Mouse (Mus musculus): ENCODE measurements around the gene Grin3b. TPM values are rescaled to one million over a fixed set of nuclear protein-coding genes. Genes with fewer than 3 reads are reported as not detected.

Gene Grin3b
- total RNA-seq, 1 experiment from 2014 or later: not detected

DNA sequence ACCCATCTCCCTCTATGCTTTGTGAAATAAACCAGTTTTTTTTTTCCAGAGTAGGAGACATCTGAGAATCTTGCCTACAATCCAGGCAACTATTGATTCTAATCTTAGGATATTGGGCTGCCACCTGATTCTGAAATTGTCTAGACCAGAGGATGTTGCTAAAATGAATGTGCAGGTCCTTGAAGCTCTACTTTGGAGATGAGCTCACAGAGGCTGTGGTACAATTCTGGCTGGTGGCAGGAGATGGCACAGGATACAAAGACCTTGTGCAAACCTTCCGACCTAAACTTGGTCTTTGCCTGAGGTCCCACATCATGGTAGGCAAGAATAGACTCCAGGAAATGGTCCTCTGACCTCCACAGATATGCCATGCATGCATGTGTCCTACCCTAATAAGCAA, 25.1 kb downstream of the Grin3b start:
- ATAC-seq (replicated peaks in 1 of 2; ENCODE audit: insufficient read depth in 1 of 2, low FRiP score in 2 of 2, low TSS enrichment in 1 of 2, low read depth in 1 of 2, poor library complexity in 2 of 2, severe bottlenecking in 2 of 2): no peak

DNA sequence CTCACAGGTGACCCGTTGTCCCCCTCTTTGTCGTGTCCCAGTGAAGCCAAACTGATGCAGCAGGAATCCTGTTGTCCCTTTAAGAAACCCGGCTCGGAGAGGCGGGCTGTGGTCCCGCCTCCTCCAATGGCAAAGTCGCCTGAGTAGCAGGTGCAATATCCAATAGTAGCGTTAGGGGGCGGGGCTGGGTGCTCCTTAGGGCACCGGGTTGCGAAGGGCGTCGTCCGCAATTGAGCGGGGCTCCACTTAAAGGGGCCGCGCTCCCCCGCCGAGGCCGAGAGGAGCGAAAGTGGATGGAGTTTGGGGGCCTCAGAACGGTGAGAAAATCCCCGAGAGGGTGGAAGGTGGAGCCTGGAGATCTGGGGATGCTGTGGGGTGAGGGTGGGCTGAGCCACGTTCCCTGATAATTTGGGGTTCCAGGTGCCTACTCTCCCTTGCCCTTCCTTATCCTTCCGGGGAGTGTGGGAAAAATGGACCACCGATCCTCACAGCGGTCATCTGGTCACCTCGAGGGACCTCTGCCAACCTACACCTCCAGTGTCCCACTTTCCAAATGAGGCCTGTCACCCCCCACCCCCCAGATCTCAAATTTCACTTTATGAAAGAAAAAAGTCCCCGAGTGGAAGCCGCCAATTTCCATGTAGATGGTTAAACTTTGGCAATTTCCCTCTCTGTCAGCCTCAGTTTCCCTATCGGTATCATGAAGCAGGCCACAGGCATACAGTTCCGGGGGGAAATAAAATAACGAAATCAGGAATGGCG, 25.9 kb downstream of the Grin3b start, which contains the start of gene Abca7:
TSS of gene Abca7 (plus strand) at position 223 of the 762 bp plus-strand sequence.
- ATAC-seq (replicated peaks in 1 of 2; ENCODE audit: insufficient read depth in 1 of 2, low FRiP score in 2 of 2, low TSS enrichment in 1 of 2, low read depth in 1 of 2, poor library complexity in 2 of 2, severe bottlenecking in 2 of 2): peak; percentile 79 to 87

DNA sequence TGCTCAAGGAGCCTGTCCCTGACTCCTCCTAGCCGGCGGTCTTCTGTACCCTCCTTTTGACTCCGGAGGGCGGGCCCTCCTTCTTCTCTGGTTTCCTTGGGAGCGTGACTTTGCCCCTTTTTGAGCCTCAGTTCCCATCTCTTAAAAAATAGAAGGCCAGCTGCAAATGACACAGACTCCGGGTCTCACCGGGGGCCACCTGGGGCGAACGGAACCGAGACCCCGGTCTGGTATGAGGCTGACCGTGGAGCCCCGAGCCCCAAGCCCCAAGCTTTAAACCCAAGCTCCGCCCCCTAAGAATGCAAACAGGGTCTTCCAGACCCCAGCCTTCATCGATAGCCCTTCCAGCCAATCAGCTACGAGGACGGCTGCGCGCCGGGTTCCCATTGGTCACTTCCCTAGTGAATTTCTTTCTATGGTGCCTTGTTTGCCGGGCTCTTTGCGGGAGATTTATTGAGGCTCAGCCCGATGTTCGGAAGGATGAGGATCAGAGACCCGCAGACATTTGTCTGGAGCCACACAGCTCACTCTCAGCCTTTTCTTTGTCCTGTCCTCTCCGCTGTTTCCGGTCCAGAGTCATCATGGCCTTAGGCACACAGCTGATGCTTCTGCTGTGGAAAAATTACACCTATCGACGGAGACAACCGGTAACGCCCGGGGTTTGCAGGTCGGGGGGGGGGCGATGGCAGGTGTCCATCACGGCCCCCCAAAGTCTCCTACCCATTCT, 26.7 kb downstream of the Grin3b start:
- ATAC-seq (replicated peaks in 1 of 2; ENCODE audit: insufficient read depth in 1 of 2, low FRiP score in 2 of 2, low TSS enrichment in 1 of 2, low read depth in 1 of 2, poor library complexity in 2 of 2, severe bottlenecking in 2 of 2): peak; percentile 57 to 60

DNA sequence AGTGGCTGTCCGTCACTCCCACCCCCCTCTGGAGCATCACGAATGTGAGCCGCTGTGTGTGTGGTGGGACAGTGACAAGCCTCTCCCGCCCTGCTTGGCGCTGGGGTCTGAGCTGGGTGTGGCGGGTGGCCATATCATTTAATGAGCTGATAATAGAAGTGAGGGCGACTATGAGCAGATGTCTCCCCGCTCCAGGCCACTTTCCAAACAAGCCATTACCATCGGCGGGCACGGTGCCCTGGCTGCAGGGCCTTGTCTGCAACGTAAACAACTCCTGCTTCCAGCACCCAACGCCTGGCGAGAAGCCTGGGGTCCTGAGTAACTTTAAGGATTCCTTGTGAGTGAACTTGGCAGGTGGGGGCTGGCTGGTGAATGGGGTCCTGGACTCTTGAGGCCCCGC, 27.3 kb downstream of the Grin3b start:
- ATAC-seq (replicated peaks in 1 of 2; ENCODE audit: insufficient read depth in 1 of 2, low FRiP score in 2 of 2, low TSS enrichment in 1 of 2, low read depth in 1 of 2, poor library complexity in 2 of 2, severe bottlenecking in 2 of 2): no peak

DNA sequence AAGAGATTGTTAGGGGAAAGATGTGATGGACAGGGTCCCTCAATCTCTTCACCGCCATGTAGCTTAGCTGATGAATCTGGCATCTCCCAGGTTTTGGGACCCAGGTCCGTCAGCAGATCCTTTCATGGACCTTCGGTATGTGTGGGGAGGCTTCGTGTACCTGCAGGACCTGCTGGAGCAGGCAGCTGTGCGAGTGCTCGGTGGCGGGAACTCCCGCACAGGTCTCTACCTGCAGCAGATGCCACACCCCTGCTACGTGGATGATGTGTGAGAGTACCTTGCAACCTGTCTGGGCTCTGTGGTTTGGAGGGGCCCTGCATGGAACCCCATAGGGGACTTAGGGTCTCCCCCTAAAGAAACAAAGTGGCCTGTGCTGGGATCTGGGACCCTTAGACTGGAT, 31.4 kb downstream of the Grin3b start:
- no peak for ATAC-seq (replicated peaks in 1 of 2; ENCODE audit: insufficient read depth in 1 of 2, low FRiP score in 2 of 2, low TSS enrichment in 1 of 2, low read depth in 1 of 2, poor library complexity in 2 of 2, severe bottlenecking in 2 of 2)

DNA sequence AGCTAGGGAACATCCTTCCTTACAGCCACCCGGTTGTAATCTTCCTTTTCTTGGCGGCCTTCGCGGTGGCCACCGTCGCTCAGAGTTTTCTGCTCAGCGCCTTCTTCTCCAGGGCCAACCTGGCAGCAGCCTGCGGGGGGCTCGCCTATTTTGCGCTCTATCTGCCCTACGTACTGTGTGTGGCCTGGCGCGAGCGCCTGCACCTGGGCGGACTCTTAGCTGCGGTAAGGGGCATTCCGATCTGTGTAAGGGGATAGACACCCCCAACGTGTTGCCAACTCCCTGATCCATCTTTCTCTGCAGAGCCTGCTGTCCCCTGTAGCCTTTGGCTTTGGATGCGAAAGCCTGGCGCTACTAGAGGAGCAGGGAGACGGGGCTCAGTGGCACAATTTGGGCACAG, 32.3 kb downstream of the Grin3b start:
- no peak for ATAC-seq (replicated peaks in 1 of 2; ENCODE audit: insufficient read depth in 1 of 2, low FRiP score in 2 of 2, low TSS enrichment in 1 of 2, low read depth in 1 of 2, poor library complexity in 2 of 2, severe bottlenecking in 2 of 2)

DNA sequence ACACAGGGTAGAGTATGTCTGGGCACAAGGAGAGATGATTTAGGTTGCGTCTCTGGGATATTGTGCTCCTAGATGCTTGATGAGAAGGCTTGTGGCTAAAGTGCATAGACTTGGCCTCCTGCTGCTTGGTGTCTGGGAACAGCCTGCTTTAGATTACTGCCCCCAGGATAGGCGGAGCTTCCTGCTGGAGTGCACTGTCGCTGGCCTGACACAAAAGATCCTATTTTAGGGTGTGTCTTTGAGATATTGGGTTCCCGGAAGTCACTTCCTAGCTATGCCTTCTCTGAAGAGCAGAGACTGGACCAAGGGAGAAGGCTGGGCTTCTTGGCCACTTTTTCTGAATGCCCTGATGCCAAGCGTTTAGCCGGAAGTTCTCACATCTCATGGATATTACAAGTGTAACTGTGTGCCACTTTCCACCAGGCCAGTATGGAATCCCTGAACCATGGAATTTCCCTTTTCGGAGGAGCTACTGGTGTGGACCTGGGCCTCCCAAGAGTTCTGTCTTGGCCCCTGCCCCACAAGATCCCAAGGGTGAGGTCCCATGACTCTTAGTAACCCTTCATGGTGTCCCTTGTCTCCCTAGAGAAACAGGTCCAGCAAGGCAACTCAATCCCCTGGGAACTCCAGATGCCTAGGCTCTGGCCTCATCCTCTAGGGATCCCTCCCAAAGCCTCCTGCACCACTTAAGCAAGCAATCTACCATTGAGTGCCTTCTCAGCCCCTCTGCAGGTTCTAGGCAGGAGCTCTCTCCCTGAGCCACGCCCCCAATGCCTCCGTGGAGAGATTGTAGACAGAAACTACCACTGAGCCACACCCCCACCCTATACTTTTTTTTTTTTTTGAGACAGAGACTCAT, 33.1 kb downstream of the Grin3b start:
- ATAC-seq (replicated peaks in 1 of 2; ENCODE audit: insufficient read depth in 1 of 2, low FRiP score in 2 of 2, low TSS enrichment in 1 of 2, low read depth in 1 of 2, poor library complexity in 2 of 2, severe bottlenecking in 2 of 2): no peak; a peak in 1 of 4 replicates

DNA sequence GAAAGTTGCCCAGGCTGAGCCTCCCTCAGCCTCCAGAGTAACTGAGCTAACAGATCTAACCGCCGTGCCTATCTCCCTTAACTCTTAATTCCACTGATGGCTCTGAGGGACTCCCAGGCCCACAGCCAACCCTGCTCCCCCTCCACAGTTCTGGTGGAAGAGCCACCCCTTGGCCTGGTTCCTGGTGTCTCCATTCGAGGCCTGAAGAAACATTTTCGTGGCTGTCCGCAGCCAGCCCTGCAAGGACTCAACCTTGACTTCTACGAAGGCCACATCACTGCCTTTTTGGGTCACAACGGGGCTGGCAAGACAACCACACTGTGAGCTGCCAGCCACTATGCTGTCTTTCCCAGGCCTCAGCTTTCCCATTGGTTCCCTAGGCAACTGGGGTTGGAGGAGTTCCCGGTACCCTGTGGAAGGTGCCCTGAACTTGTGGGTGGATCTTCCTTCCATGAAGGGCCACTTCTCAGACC, 33.8 kb downstream of the Grin3b start:
- no peak for ATAC-seq (replicated peaks in 1 of 2; ENCODE audit: insufficient read depth in 1 of 2, low FRiP score in 2 of 2, low TSS enrichment in 1 of 2, low read depth in 1 of 2, poor library complexity in 2 of 2, severe bottlenecking in 2 of 2)

DNA sequence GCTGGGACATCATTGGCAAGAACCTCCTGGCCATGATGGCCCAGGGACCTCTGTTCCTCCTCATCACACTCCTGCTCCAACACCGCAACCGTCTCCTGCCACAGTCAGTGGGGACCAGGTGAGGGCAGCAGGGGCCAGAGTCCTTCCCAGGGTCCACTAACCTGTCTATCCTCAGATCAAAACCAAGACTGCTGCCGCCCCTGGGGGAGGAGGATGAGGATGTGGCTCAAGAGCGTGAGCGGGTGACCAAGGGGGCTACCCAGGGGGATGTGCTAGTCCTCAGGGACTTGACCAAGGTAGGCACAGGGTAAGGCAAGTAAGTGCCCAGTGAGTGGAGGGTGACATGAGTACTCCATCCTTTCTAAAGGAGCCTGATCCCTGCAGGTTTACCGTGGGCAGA, 41.2 kb downstream of the Grin3b start:
- ATAC-seq (replicated peaks in 1 of 2; ENCODE audit: insufficient read depth in 1 of 2, low FRiP score in 2 of 2, low TSS enrichment in 1 of 2, low read depth in 1 of 2, poor library complexity in 2 of 2, severe bottlenecking in 2 of 2): no peak

DNA sequence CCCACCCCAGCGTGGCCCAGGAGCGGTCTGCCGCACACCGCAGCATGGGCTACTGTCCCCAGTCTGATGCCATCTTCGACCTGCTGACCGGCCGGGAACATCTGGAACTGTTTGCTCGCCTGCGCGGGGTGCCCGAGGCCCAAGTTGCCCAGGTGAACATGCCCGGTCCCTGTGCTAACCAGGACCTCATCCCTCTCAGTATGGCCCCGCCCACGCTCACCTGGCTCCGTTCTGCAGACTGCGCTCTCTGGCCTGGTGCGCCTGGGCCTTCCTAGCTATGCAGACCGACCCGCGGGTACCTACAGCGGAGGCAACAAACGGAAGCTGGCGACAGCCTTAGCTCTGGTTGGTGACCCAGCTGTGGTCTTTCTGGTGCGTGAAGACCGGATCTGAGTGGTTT, 43.1 kb downstream of the Grin3b start:
- no peak for ATAC-seq (replicated peaks in 1 of 2; ENCODE audit: insufficient read depth in 1 of 2, low FRiP score in 2 of 2, low TSS enrichment in 1 of 2, low read depth in 1 of 2, poor library complexity in 2 of 2, severe bottlenecking in 2 of 2)

DNA sequence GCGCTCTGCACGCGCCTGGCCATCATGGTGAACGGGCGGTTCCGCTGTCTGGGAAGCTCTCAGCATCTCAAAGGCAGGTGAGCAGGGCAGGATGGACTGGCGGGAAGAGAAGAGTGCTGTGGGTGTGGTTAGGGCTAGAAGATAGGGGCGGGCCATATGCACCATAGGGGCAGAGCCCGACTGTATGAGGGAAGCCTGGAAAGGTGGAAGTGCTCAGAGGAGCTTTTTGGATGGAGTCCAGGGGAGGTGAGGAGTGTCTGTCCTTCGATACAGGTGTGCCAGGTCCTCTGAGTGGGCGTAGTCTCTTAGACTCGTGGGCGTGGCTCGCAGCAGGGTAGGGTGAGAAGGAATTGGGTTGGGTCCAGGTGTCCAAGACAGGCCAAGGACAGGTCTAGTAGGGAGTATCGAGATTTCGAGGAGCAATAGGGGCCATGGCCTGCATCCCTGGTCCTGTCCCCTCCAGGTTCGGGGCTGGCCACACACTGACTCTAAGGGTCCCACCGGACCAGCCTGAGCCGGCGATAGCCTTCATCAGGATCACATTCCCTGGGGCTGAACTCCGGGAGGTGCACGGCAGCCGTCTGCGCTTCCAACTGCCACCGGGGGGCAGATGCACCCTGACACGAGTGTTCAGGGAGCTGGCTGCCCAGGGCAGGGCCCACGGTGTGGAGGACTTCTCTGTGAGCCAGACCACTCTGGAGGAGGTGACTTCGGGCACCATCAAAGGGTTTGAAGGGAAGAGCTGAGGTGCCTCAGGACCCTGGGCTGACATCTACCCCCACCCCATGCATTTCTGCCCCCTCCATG, 44.2 kb downstream of the Grin3b start:
- ATAC-seq (replicated peaks in 1 of 2; ENCODE audit: insufficient read depth in 1 of 2, low FRiP score in 2 of 2, low TSS enrichment in 1 of 2, low read depth in 1 of 2, poor library complexity in 2 of 2, severe bottlenecking in 2 of 2): no peak

DNA sequence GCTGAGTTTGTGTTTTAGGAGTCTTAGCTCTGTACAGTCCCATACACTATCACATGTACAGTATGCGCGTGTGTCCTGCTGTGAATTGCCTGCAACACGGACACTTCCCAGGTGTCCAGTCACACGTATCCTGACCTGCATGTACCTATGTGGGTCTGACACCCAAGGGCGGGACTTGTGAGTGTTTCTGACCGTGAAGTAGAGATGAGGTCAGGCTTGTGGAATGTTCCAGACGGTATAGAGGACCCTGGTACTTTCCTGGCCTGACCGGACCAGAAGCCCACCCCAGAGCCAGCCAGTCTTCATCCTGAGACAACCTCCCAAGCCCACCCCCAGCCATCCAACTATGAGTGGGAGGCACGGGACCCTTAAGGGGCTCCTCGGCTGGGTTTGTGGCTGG, 45.1 kb downstream of the Grin3b start:
- ATAC-seq (replicated peaks in 1 of 2; ENCODE audit: insufficient read depth in 1 of 2, low FRiP score in 2 of 2, low TSS enrichment in 1 of 2, low read depth in 1 of 2, poor library complexity in 2 of 2, severe bottlenecking in 2 of 2): no peak

DNA sequence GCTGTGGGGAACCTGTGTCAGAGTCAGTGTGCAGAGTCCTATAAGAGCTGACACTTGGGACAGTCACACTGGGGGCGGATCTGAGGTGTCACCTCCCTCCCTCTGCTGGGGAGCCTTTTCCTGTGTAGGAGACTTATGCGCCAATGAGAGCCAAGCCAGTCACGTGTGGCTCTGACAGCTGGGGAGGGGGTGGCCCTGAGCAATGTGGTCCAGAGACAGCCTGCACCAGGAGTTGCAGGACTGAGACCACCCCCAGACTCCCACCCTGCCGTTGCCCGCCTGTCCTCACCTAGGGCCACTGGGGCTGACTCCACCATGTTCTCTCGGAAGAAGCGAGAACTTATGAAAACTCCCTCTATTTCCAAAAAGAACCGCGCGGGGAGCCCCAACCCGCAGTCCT, 46.0 kb downstream of the Grin3b start, which contains the start of gene Arhgap45:
TSS of gene Arhgap45 (plus strand) at position 143 of the 400 bp plus-strand sequence.
- ATAC-seq (replicated peaks in 1 of 2; ENCODE audit: insufficient read depth in 1 of 2, low FRiP score in 2 of 2, low TSS enrichment in 1 of 2, low read depth in 1 of 2, poor library complexity in 2 of 2, severe bottlenecking in 2 of 2): peak; percentile 83 to 85

DNA sequence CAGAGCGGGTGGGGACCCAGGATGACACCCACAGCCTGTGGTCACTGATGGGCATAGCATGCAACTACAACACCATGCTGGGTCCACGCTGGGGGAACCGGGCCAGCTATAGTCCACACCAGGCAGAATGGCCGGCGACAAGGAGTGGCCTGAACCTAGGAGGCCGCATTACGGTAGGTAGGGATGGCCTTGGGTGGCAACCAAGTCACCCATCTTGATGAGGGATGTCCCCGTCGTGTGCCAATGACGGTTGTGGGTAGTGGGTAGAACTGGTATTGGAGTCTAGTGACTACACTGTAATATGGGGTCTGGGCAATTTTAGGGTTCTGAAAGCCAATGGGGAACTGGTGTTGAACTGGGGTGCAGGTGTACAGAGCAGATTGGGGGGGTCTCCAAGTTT, 46.4 kb downstream of the Grin3b start:
- peak in 1 of 2 experiments; percentile 14; a peak in 1 of 4 replicates for ATAC-seq (replicated peaks in 1 of 2; ENCODE audit: insufficient read depth in 1 of 2, low FRiP score in 2 of 2, low TSS enrichment in 1 of 2, low read depth in 1 of 2, poor library complexity in 2 of 2, severe bottlenecking in 2 of 2)

DNA sequence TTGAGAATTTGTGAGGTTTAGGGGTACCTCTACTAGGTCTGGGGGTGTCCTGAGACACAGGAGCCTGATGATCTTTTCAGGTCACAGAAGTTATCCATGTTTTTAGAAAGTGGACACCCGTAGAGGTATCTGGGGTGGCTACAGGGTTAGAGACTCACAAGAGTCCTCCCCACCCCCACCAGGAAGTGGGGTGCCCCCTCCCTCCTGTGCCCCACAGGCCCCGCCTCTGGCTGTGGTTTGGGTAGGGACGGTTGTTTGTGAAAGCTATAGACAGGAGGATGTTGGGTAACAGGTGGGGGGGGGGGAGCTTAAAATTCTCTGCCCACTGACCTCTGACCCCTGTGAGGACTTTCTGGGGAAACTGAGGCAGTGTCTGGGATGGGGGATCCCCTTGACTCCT, 46.8 kb downstream of the Grin3b start:
- ATAC-seq (replicated peaks in 1 of 2; ENCODE audit: insufficient read depth in 1 of 2, low FRiP score in 2 of 2, low TSS enrichment in 1 of 2, low read depth in 1 of 2, poor library complexity in 2 of 2, severe bottlenecking in 2 of 2): peak; percentile 20 to 40; a peak in 2 of 4 replicates

DNA sequence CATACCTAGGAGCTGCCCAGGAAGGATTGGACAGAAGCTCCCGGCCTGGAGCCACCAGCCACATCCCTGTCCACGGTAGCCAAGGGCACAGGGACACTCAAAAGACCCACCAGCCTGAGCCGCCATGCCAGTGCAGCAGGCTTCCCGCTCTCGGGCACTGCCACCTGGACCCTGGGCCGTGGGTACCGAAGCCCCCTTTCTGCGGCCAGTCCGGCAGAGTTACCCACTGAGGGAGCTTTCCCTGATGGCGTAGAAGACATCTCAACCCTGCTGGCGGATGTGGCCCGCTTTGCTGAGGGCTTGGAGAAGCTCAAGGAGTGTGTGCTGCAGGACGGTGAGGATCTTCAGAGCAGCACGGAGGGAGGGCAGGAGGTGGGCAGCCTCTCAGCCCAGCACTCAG, 47.3 kb downstream of the Grin3b start:
- no peak for ATAC-seq (replicated peaks in 1 of 2; ENCODE audit: insufficient read depth in 1 of 2, low FRiP score in 2 of 2, low TSS enrichment in 1 of 2, low read depth in 1 of 2, poor library complexity in 2 of 2, severe bottlenecking in 2 of 2)

DNA sequence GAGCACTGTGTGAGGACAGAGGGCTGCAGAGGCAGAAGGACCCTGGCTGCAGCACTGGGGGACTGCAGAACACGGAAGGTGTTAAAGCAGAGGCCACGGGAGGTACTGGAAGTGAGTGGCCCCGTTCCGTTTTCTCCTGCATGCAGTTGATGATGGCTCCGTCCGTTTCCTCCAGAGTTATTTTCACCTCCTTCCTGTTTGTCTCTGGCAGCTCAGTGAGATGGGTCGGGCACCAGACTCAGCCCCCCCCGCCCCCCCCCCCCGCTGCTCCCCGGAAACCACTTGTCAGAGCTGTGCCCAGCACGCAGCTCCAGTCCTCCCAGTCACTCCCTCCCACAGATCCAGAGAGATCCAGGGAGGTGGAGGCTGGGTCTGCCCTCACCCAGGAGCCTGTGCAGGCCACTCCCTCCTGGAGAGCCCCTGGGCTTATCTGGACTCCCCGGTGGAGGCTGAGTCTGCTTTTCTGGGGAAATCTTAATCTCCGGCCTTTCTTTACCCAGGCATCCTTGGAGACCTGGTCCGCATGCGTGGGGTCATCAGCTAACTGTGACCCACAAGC, 48.3 kb downstream of the Grin3b start:
- no peak for ATAC-seq (replicated peaks in 1 of 2; ENCODE audit: insufficient read depth in 1 of 2, low FRiP score in 2 of 2, low TSS enrichment in 1 of 2, low read depth in 1 of 2, poor library complexity in 2 of 2, severe bottlenecking in 2 of 2)

Data from hematopoietic stem cell, adult 5-6 weeks (primary cell).